Mouse (Mus musculus): Measurements from ENCODE around the gene Lrrc20.
"Not testable (repeated sequence)": the region's sequence is repeated elsewhere in the genome, so short reads cannot be mapped to it uniquely, and the experiment has no call there.

GRCm38 (mm10) chr10:61605381-61605780, 129.8 kb downstream of the Lrrc20 start:
- TF ChIP-seq CTCF (IDR thresholded peaks at IDR 0.05; ENCODE audit: control insufficient read depth, insufficient read depth, low read length); POLR2A (IDR thresholded peaks at IDR 0.05; ENCODE audit: borderline replicate concordance, control insufficient read depth, low read depth, low read length): not testable (repeated sequence)

All from bone marrow, adult 2 months (tissue).